Mouse (Mus musculus) myocyte (in vitro differentiated cells): ENCODE data around the gene Echdc3.

ENCODE experiments used
- CEBPB ChIP-seq: IDR thresholded peaks from 2 replicates; pipeline ENCODE4 v1.6.1; 2011; ENCODE audit warnings: mild to moderate bottlenecking, moderate library complexity; ENCODE audit not compliant: poor library complexity, insufficient read depth, severe bottlenecking
- E2F4 ChIP-seq: IDR thresholded peaks from one replicate; pipeline ENCODE4 v1.6.1; 2011; ENCODE audit warnings: mild to moderate bottlenecking, control low read depth, moderate library complexity; ENCODE audit not compliant: insufficient read depth
- MAX ChIP-seq: IDR thresholded peaks from one replicate; pipeline ENCODE4 v1.6.1; 2011; ENCODE audit warnings: low read depth, mild to moderate bottlenecking, control low read depth
- MYOD1 ChIP-seq, 3 experiments: IDR thresholded peaks; one replicate each; pipeline ENCODE4 v1.6.1; 2011; ENCODE audit warnings: control low read depth in 2 of 3, low read depth in 2 of 3, mild to moderate bottlenecking in 2 of 3, moderate library complexity in 1 of 3; ENCODE audit not compliant: insufficient read length in 2 of 3, control insufficient read depth in 1 of 3
- MYOG ChIP-seq, 3 experiments: IDR thresholded peaks; one replicate each; pipeline ENCODE4 v1.6.1; 2011; ENCODE audit warnings: control low read depth in 2 of 3, low read depth in 2 of 3, mild to moderate bottlenecking in 2 of 3; ENCODE audit not compliant: insufficient read length in 2 of 3, control insufficient read depth in 1 of 3, insufficient read depth in 1 of 3
- POLR2A ChIP-seq: IDR thresholded peaks from one replicate; pipeline ENCODE4 v1.6.1; 2011; ENCODE audit warnings: low read depth, mild to moderate bottlenecking, control low read depth, moderate library complexity; ENCODE audit not compliant: insufficient read length
- POLR2AphosphoS2 ChIP-seq: IDR thresholded peaks from one replicate; pipeline ENCODE4 v1.6.1; 2011; ENCODE audit warnings: low read depth, control low read depth; ENCODE audit not compliant: insufficient read length
- TCF12 ChIP-seq: IDR thresholded peaks from one replicate; pipeline ENCODE4 v1.6.1; 2011; ENCODE audit warnings: mild to moderate bottlenecking, control low read depth; ENCODE audit not compliant: poor library complexity, insufficient read depth, severe bottlenecking
- USF1 ChIP-seq: IDR thresholded peaks from one replicate; pipeline ENCODE4 v1.6.1; 2011; ENCODE audit warnings: low read depth, mild to moderate bottlenecking, control low read depth, moderate library complexity

- TF ChIP-seq E2F4 (no peak), POLR2AphosphoS2 (no peak), TCF12 (no peak), MAX (no peak), CEBPB (no peak), MYOG (IDR thresholded peaks at IDR 0.05; ENCODE audit: control insufficient read depth in 1 of 3, insufficient read depth in 1 of 3, insufficient read length in 2 of 3, low read depth in 2 of 3) (no peak), MYOD1 (IDR thresholded peaks at IDR 0.05; ENCODE audit: control insufficient read depth in 1 of 3, insufficient read length in 2 of 3, low read depth in 2 of 3) (no peak), POLR2A (no peak), USF1 (no peak)
Measured at GRCm38 (mm10) chr2:6258026-6258425, 45.2 kb upstream of the Echdc3 start.
